Mouse (Mus musculus) hindbrain, embryonic 10.5 days (tissue): ENCODE results near the gene Zscan22. TPM values are rescaled to one million over a fixed set of nuclear protein-coding genes. Genes with fewer than 3 reads are reported as not detected.
"Not testable (repeated sequence)": the region's sequence is repeated elsewhere in the genome, so short reads cannot be mapped to it uniquely, and the experiment has no call there.

ENCODE experiments used
- DNase-seq: peaks from one replicate; pipeline ENCODE4 v3.0.0-alpha.2; 2017; ENCODE audit warnings: low spot score
- H3K27ac ChIP-seq: fragments of 300-500 bp; sonication (generic); 2 replicates; pipeline ENCODE4 v1.5.1; 2016; ENCODE audit warnings: mild to moderate bottlenecking, moderate library complexity
- H3K27me3 ChIP-seq: fragments of 300-500 bp; sonication (generic); 2 replicates; pipeline ENCODE4 v1.6.1; 2016; ENCODE audit warnings: mild to moderate bottlenecking; ENCODE audit not compliant: poor library complexity, insufficient read depth, severe bottlenecking
- H3K36me3 ChIP-seq: fragments of 300-500 bp; sonication (generic); 2 replicates; pipeline ENCODE4 v1.6.1; 2016; ENCODE audit warnings: mild to moderate bottlenecking, moderate library complexity
- H3K4me1 ChIP-seq: fragments of 300-500 bp; sonication (generic); replicated peaks from 2 replicates; pipeline ENCODE4 v1.6.1; 2016; ENCODE audit warnings: mild to moderate bottlenecking
- H3K4me3 ChIP-seq: fragments of 300-500 bp; sonication (generic); 2 replicates; pipeline ENCODE4 v1.5.1; 2016; ENCODE audit warnings: mild to moderate bottlenecking, moderate library complexity
- H3K9me3 ChIP-seq: fragments of 300-500 bp; sonication (generic); 2 replicates; pipeline ENCODE4 v1.6.1; 2016; ENCODE audit warnings: mild to moderate bottlenecking, moderate library complexity
- WGBS: fragments of 180-500 bp; shearing (Covaris S2); methylation state at CpG from one replicate; pipeline ENCODE4 v1.1.7; 2016; 5-methylcytosine and 5-hydroxymethylcytosine counted together
- polyA plus RNA-seq: library from polyadenylated mRNA; unstranded; fragments of >200 nt; fragmentation: Nextera tagmentation; extraction: Ambion mirVana; gene quantifications from 2 replicates; pipeline ENCODE4 v1.2.1, GENCODE M21; 2016

The Zscan22 gene
- polyA plus RNA-seq, 1 experiment from 2014 or later = 14.8 TPM

- 39% methylated on average over 7 of the region's 7 CpGs for WGBS
- Histone ChIP-seq H3K27ac (peak overlapping the region; percentile 90), H3K4me3 (peak overlapping the region; percentile 55), H3K36me3 (peaks cover 49% of the 10 kb centered on the region), H3K9me3 (no peaks in the 10 kb centered on the region), H3K27me3 (no peaks in the 10 kb centered on the region), H3K4me1 (peaks cover 11% of the 10 kb centered on the region; the same call in 1 of the 2 replicates)
- DNase-seq = peak; percentile 69
Observed at GRCm38 (mm10) chr7:12909498-12909962, 11.9 kb downstream of the Zscan22 start.

- 15% methylated on average over 19 of the region's 19 CpGs for whole genome bisulfite sequencing
Observed at GRCm38 (mm10) chr7:12910181-12910668, 12.6 kb downstream of the Zscan22 start.

GRCm38 (mm10) chr7:12913556-12913955, 15.9 kb downstream of the Zscan22 start:
- peaks cover 9% of the 10 kb centered on the region for H3K36me3 ChIP-seq
- H3K4me3 ChIP-seq = no peak overlapping the region
- no peak overlapping the region for H3K27ac ChIP-seq
- peaks cover 11% of the 10 kb centered on the region; the same call in 1 of the 2 replicates for H3K4me1 ChIP-seq
- DNase-seq = no peak
- H3K9me3 ChIP-seq = no peaks in the 10 kb centered on the region
- H3K27me3 ChIP-seq = no peaks in the 10 kb centered on the region

More at GRCm38 (mm10) chr7:12910181-12910668, 12.6 kb downstream of the Zscan22 start:
- H3K4me3 ChIP-seq = peak overlapping the region; percentile 55
- H3K4me1 ChIP-seq = peaks cover 11% of the 10 kb centered on the region; the same call in 1 of the 2 replicates
- peak overlapping the region; percentile 90 for H3K27ac ChIP-seq
- peaks cover 42% of the 10 kb centered on the region for H3K36me3 ChIP-seq
- H3K27me3 ChIP-seq = no peaks in the 10 kb centered on the region
- no peaks in the 10 kb centered on the region for H3K9me3 ChIP-seq
- DNase-seq = peak; percentile 69

GRCm38 (mm10) chr7:12920495-12920894, 22.9 kb downstream of the Zscan22 start:
- 87% methylated on average over 7 of the region's 8 CpGs for WGBS
- DNase-seq = not testable (repeated sequence)
- peak overlapping the region; percentile 24; the same call in 1 of the 2 replicates for H3K4me3 ChIP-seq

GRCm38 (mm10) chr7:12921318-12921704, 23.7 kb downstream of the Zscan22 start:
- Histone ChIP-seq H3K9me3 (no peaks in the 10 kb centered on the region), H3K27ac (peak overlapping the region; percentile 94), H3K4me3 (peak overlapping the region; percentile 86), H3K36me3 (peaks cover 35% of the 10 kb centered on the region), H3K4me1 (peaks cover 17% of the 10 kb centered on the region), H3K27me3 (peaks cover 15% of the 10 kb centered on the region)
- DNase-seq = no peak
- WGBS = 0% methylated on average over 3 of the region's 3 CpGs

More at GRCm38 (mm10) chr7:12920495-12920894, 22.9 kb downstream of the Zscan22 start:
- H3K4me1 ChIP-seq = peaks cover 17% of the 10 kb centered on the region
- H3K27me3 ChIP-seq, H3K27ac ChIP-seq, H3K9me3 ChIP-seq: not testable (repeated sequence)
- peaks cover 26% of the 10 kb centered on the region for H3K36me3 ChIP-seq

GRCm38 (mm10) chr7:12921705-12922465, 24.3 kb downstream of the Zscan22 start, which contains the start of gene Rps5:
Rps5 (plus strand) TSS chr7:12922290.
- under 1% methylated on average over 55 of the region's 55 CpGs for WGBS
- Histone ChIP-seq H3K9me3 (no peaks in the 10 kb centered on the region), H3K4me1 (peaks cover 17% of the 10 kb centered on the region), H3K27ac (peak within 1 kb of the TSS; percentile 94), H3K4me3 (peak within 1 kb of the TSS; percentile 86), H3K36me3 (peaks cover 40% of the 10 kb centered on the region), H3K27me3 (peaks cover 20% of the 10 kb centered on the region)
- DNase-seq = peak; percentile 98

GRCm38 (mm10) chr7:12922729-12923128, 25.1 kb downstream of the Zscan22 start:
- Histone ChIP-seq H3K27ac (peak overlapping the region; percentile 94), H3K4me3 (peak overlapping the region; percentile 86), H3K4me1 (peaks cover 19% of the 10 kb centered on the region), H3K27me3 (peaks cover 29% of the 10 kb centered on the region), H3K9me3 (0 out of 2 replicates have a peak, but pooled peaks cover under 1% of the 10 kb centered on the region), H3K36me3 (peaks cover 46% of the 10 kb centered on the region)
- DNase-seq = no peak
- 4% methylated on average over 8 of the region's 8 CpGs for WGBS

- H3K4me1 ChIP-seq = peaks cover 23% of the 10 kb centered on the region
- 86% methylated on average over 7 of the region's 7 CpGs for WGBS
- peaks cover 71% of the 10 kb centered on the region for H3K36me3 ChIP-seq
- peaks cover 48% of the 10 kb centered on the region for H3K27me3 ChIP-seq
- H3K27ac ChIP-seq = no peak overlapping the region
- DNase-seq = no peak
- H3K4me3 ChIP-seq = no peak overlapping the region
- H3K9me3 ChIP-seq = 0 out of 2 replicates have a peak, but pooled peaks cover 6% of the 10 kb centered on the region
Observed at GRCm38 (mm10) chr7:12926316-12926715, 28.7 kb downstream of the Zscan22 start.

GRCm38 (mm10) chr7:12927191-12927680, 29.6 kb downstream of the Zscan22 start, which contains the start of gene Rnf225:
Rnf225 (plus strand) TSS chr7:12927416.
- peak within 1 kb of the TSS; percentile 40; the same call in 1 of the 2 replicates for H3K27ac ChIP-seq
- peak within 1 kb of the TSS; percentile 48 for H3K4me3 ChIP-seq
- 0 out of 2 replicates have a peak, but pooled peaks cover 6% of the 10 kb centered on the region for H3K9me3 ChIP-seq
- peaks cover 22% of the 10 kb centered on the region for H3K4me1 ChIP-seq
- DNase-seq = peak; percentile 38
- peaks cover 71% of the 10 kb centered on the region for H3K36me3 ChIP-seq
- whole genome bisulfite sequencing = 24% methylated on average over 8 of the region's 8 CpGs
- peaks cover 48% of the 10 kb centered on the region for H3K27me3 ChIP-seq

GRCm38 (mm10) chr7:12927693-12928589, 30.3 kb downstream of the Zscan22 start:
- H3K36me3 ChIP-seq = peaks cover 70% of the 10 kb centered on the region
- H3K4me1 ChIP-seq = peaks cover 19% of the 10 kb centered on the region
- peak overlapping the region; percentile 48 for H3K4me3 ChIP-seq
- peaks cover 48% of the 10 kb centered on the region for H3K27me3 ChIP-seq
- 3% methylated on average over 65 of the region's 65 CpGs for WGBS
- peak overlapping the region; percentile 40; the same call in 1 of the 2 replicates for H3K27ac ChIP-seq
- DNase-seq = peak; percentile 48
- 0 out of 2 replicates have a peak, but pooled peaks cover 6% of the 10 kb centered on the region for H3K9me3 ChIP-seq

GRCm38 (mm10) chr7:12933615-12934140, 36.1 kb downstream of the Zscan22 start:
- 0 out of 2 replicates have a peak overlapping the region, but pooled peaks have one; percentile 36 for H3K27ac ChIP-seq
- 52% methylated on average over 4 of the region's 4 CpGs for WGBS
- no peak for DNase-seq
- peaks cover 9% of the 10 kb centered on the region for H3K4me1 ChIP-seq
- no peaks in the 10 kb centered on the region for H3K9me3 ChIP-seq
- H3K27me3 ChIP-seq = peaks cover 9% of the 10 kb centered on the region
- peaks cover 16% of the 10 kb centered on the region for H3K36me3 ChIP-seq
- no peak overlapping the region for H3K4me3 ChIP-seq

- no peak for DNase-seq
- Histone ChIP-seq H3K4me1 (peaks cover 9% of the 10 kb centered on the region), H3K27me3 (no peaks in the 10 kb centered on the region), H3K27ac (no peak overlapping the region), H3K4me3 (no peak overlapping the region), H3K36me3 (peaks cover 5% of the 10 kb centered on the region), H3K9me3 (no peaks in the 10 kb centered on the region)
- WGBS = 83% methylated on average over 3 of the region's 3 CpGs
Observed at GRCm38 (mm10) chr7:12934808-12935207, 37.2 kb downstream of the Zscan22 start.
